Mouse (Mus musculus): ENCODE measurements around the gene Wdpcp. TPM values are rescaled to one million over a fixed set of nuclear protein-coding genes. Genes with fewer than 3 reads are reported as not detected.

Gene Wdpcp
- polyA plus RNA-seq, 2 experiments, result 0.73 to 0.96 TPM

DNA sequence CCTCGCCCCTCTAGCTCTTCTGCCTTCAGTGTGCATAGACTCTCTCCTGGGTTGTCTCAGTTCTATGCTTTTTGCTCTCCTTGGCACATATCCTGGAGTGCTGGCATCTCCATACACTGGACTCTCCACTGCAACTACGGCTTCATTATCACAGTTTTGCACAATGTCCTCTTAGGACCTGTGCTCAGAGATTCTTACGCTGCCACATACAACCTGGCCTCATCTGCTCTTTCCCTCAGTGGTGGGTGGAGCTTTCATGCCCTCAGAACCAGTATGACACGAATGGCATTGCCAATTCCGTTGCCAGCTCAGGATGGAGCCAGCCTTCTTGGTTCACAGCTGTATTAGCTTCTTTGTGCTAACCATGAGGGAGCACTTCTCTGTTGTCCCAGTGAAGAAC lies 29.3 kb upstream of the Wdpcp start:
- no peaks in the 10 kb centered on the region for H3K9me3 ChIP-seq (ENCODE audit: control insufficient read depth, low read length)
- no peak overlapping the region for H3K27ac ChIP-seq
- H3K36me3 ChIP-seq (replicated peaks; ENCODE audit: control insufficient read depth, insufficient read depth, low read depth), result no peaks in the 10 kb centered on the region
- DNase-seq (ENCODE audit: low read depth in 3 of 3, low spot score in 3 of 3), result no peak
- H3K9ac ChIP-seq (replicated peaks), result no peak overlapping the region
- no peaks in the 10 kb centered on the region for H3K27me3 ChIP-seq (ENCODE audit: control insufficient read depth, insufficient read depth, low read length)
- ATAC-seq (ENCODE audit: insufficient read depth), result no peak
- TF ChIP-seq EP300 (IDR thresholded peaks at IDR 0.05; ENCODE audit: low read depth), result no peak
- no peak for TF ChIP-seq CTCF (IDR thresholded peaks at IDR 0.05; ENCODE audit: low read depth)
- no peak overlapping the region for H3K4me2 ChIP-seq (ENCODE audit: low read depth)
- WGBS (ENCODE audit: insufficient replicate concordance), result 51% methylated on average over 5 of the region's 5 CpGs
- H3K4me3 ChIP-seq (ENCODE audit: insufficient read depth in 1 of 2, low read depth in 2 of 2, low read length in 2 of 2), result no peak overlapping the region
- H3K4me1 ChIP-seq (replicated peaks; ENCODE audit: control insufficient read depth in 2 of 2, insufficient read depth in 2 of 2, low read length in 1 of 2), result no peaks in the 10 kb centered on the region

DNA sequence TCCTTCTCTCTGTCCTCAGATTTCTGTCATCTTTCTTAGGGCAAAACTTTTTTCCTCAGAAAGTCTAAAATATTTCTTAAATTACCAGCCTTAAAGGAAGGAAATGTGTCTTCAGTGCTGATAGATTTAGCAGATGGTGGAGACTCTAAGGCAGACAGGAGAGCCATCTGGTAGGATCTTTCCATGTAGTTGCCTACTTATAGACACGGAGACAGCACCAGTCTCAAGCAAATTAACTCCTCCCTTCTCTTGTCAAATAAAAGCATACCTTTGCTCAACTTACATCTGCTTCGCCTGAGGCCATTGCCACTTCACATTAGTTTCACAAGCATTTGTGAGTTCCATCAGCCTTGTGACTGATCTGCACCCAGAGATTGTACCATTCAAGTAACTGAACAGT lies 27.0 kb upstream of the Wdpcp start:
- H3K9ac ChIP-seq (replicated peaks), result no peak overlapping the region
- TF ChIP-seq CTCF (IDR thresholded peaks at IDR 0.05; ENCODE audit: low read depth) (no peak), EP300 (IDR thresholded peaks at IDR 0.05; ENCODE audit: low read depth) (no peak)
- H3K27ac ChIP-seq, result no peak overlapping the region
- no peak overlapping the region for H3K4me3 ChIP-seq (ENCODE audit: insufficient read depth in 1 of 2, low read depth in 2 of 2, low read length in 2 of 2)
- H3K36me3 ChIP-seq (replicated peaks; ENCODE audit: control insufficient read depth, insufficient read depth, low read depth), result no peaks in the 10 kb centered on the region
- ATAC-seq (ENCODE audit: insufficient read depth) (no peak), DNase-seq (ENCODE audit: low read depth in 3 of 3, low spot score in 3 of 3) (no peak)
- 40% methylated on average over 2 of the region's 2 CpGs for WGBS (ENCODE audit: insufficient replicate concordance)
- peaks cover under 1 to 2% of the 10 kb centered on the region in 2 experiments; a peak in 3 of 4 replicates for H3K4me1 ChIP-seq (replicated peaks; ENCODE audit: control insufficient read depth in 2 of 2, insufficient read depth in 2 of 2, low read length in 1 of 2)
- no peaks in the 10 kb centered on the region for H3K9me3 ChIP-seq (ENCODE audit: control insufficient read depth, low read length)
- H3K4me2 ChIP-seq (ENCODE audit: low read depth), result no peak overlapping the region
- H3K27me3 ChIP-seq (ENCODE audit: control insufficient read depth, insufficient read depth, low read length), result no peaks in the 10 kb centered on the region

DNA sequence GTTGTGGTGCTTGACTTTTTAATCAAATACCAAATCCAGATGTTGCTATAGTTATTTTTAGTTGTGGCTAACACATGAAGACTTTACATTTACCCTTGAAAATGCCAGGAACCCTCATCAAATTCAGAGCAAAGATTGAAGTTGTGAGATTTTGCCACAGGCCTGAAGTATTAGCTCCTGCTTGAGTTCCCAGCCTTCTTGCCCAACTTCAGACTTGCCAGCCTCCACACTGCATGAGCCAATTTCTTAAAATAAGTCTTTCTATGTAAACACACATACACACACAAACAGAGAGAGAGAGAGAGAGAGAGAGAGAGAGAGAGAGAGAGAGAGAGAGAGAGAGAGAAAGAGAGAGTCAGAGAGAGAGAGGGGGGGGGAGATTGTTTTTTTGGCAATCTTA lies 26.1 kb upstream of the Wdpcp start:
- Histone ChIP-seq H3K27me3 (ENCODE audit: control insufficient read depth, insufficient read depth, low read length) (no peaks in the 10 kb centered on the region), H3K9ac (replicated peaks) (no peak overlapping the region), H3K4me2 (ENCODE audit: low read depth) (no peak overlapping the region), H3K4me1 (replicated peaks; ENCODE audit: control insufficient read depth in 2 of 2, insufficient read depth in 2 of 2, low read length in 1 of 2) (peaks cover 4 to 8% of the 10 kb centered on the region in 2 experiments), H3K27ac (no peak overlapping the region), H3K4me3 (ENCODE audit: insufficient read depth in 1 of 2, low read depth in 2 of 2, low read length in 2 of 2) (no peak overlapping the region), H3K9me3 (ENCODE audit: control insufficient read depth, low read length) (no peaks in the 10 kb centered on the region), H3K36me3 (replicated peaks; ENCODE audit: control insufficient read depth, insufficient read depth, low read depth) (no peaks in the 10 kb centered on the region)
- DNase-seq (ENCODE audit: low read depth in 3 of 3, low spot score in 3 of 3) (no peak), ATAC-seq (ENCODE audit: insufficient read depth) (no peak)
- TF ChIP-seq EP300 (IDR thresholded peaks at IDR 0.05; ENCODE audit: low read depth) (no peak), CTCF (IDR thresholded peaks at IDR 0.05; ENCODE audit: low read depth) (no peak)

DNA sequence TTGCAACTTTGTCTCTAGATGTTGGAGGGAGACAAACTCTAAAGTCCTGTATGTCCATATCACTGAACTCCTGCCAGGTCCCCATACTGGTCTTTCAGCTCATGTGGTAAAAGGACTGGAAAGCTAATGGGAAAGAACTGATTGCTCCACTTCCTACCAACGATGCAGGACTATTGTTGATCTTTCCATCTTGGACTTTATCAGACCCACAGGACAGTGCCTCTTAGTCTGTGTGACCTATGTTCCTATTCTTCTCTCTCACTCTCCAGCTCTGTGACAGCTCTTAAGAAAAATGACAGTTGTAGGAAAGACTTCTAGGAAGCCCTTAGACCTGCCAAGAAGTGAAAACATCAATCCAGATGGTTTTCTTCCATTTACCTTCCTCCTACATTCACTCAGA lies 25.4 kb upstream of the Wdpcp start:
- H3K27ac ChIP-seq, result no peak overlapping the region
- no peak overlapping the region for H3K9ac ChIP-seq (replicated peaks)
- no peak overlapping the region for H3K4me2 ChIP-seq (ENCODE audit: low read depth)
- TF ChIP-seq EP300 (IDR thresholded peaks at IDR 0.05; ENCODE audit: low read depth) (no peak), CTCF (IDR thresholded peaks at IDR 0.05; ENCODE audit: low read depth) (no peak)
- 24% methylated on average over 1 of the region's 1 CpGs for WGBS (ENCODE audit: insufficient replicate concordance)
- no peaks in the 10 kb centered on the region for H3K9me3 ChIP-seq (ENCODE audit: control insufficient read depth, low read length)
- H3K36me3 ChIP-seq (replicated peaks; ENCODE audit: control insufficient read depth, insufficient read depth, low read depth), result no peaks in the 10 kb centered on the region
- H3K4me1 ChIP-seq (replicated peaks; ENCODE audit: control insufficient read depth in 2 of 2, insufficient read depth in 2 of 2, low read length in 1 of 2), result peaks cover 4 to 8% of the 10 kb centered on the region in 2 experiments
- no peak for ATAC-seq (ENCODE audit: insufficient read depth)
- H3K27me3 ChIP-seq (ENCODE audit: control insufficient read depth, insufficient read depth, low read length), result no peaks in the 10 kb centered on the region
- DNase-seq (ENCODE audit: low read depth in 3 of 3, low spot score in 3 of 3), result no peak
- H3K4me3 ChIP-seq (ENCODE audit: insufficient read depth in 1 of 2, low read depth in 2 of 2, low read length in 2 of 2), result no peak overlapping the region

DNA sequence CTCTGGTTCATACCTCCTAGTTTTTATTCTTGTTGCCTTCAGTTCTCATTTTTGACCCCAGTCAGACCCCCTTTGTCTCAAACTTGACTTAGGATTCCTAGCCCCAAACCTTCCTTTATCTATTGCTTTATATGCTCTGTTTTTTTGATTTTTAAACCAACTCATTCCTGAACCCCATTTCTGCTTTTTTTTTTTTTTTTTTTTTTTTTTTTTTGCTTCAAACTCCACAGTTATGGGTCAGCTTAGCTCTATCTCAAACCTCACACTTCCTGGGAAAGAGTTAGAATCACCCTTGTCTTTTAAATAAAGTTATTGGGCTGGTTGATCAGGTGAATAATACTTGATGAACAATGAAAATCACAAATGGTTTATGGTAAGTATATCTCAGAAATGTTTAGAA lies 24.5 kb upstream of the Wdpcp start:
- Histone ChIP-seq H3K36me3 (replicated peaks; ENCODE audit: control insufficient read depth, insufficient read depth, low read depth) (no peaks in the 10 kb centered on the region), H3K4me3 (ENCODE audit: insufficient read depth in 1 of 2, low read depth in 2 of 2, low read length in 2 of 2) (no peak overlapping the region), H3K4me2 (ENCODE audit: low read depth) (no peak overlapping the region), H3K4me1 (replicated peaks; ENCODE audit: control insufficient read depth in 2 of 2, insufficient read depth in 2 of 2, low read length in 1 of 2) (peaks cover 4 to 8% of the 10 kb centered on the region in 2 experiments), H3K9ac (replicated peaks) (no peak overlapping the region), H3K27ac (no peak overlapping the region), H3K27me3 (ENCODE audit: control insufficient read depth, insufficient read depth, low read length) (no peaks in the 10 kb centered on the region), H3K9me3 (ENCODE audit: control insufficient read depth, low read length) (no peaks in the 10 kb centered on the region)
- ATAC-seq (ENCODE audit: insufficient read depth) (no peak), DNase-seq (ENCODE audit: low read depth in 3 of 3, low spot score in 3 of 3) (no peak)
- TF ChIP-seq CTCF (IDR thresholded peaks at IDR 0.05; ENCODE audit: low read depth) (no peak), EP300 (IDR thresholded peaks at IDR 0.05; ENCODE audit: low read depth) (no peak)
